In genomic region chr16:23100099-23100575, GRCm38 (mm10) we compare ENCODE assay signal across 8 mouse cellular contexts. TPM values are rescaled to one million over a fixed set of nuclear protein-coding genes. Genes with fewer than 3 reads are reported as not detected.
DNase-seq lines count a peak whose midpoint lies in the region; ATAC-seq lines count a peak whose summit lies in the region.

No protein-coding gene starts in this region.

- 0 out of 2 replicates have a peak, but pooled peaks have one; percentile 54 for ATAC-seq in heart, embryonic 14.5 days (ENCODE audit: insufficient number of reproducible peaks, insufficient read depth, low FRiP score, low read depth)
- ATAC-seq in limb, embryonic 15.5 days (ENCODE audit: insufficient number of reproducible peaks, low FRiP score, low TSS enrichment, low read depth), result 0 out of 2 replicates have a peak, but pooled peaks have one; percentile 30
- ATAC-seq in neural tube, embryonic 11.5 days (ENCODE audit: insufficient read depth, low FRiP score, low TSS enrichment), result peak; percentile 35; the same call in 1 of the 2 replicates

- H3K27ac ChIP-seq in heart, embryonic 14.5 days (replicated peaks in 1 of 2; ENCODE audit: control insufficient read depth in 1 of 2, insufficient read depth in 1 of 2, low read depth in 2 of 2, low read length in 2 of 2), result peak overlapping the region; percentile 28 to 49; a peak in 3 of 4 replicates
- no peak overlapping the region for H3K27ac ChIP-seq in limb, embryonic 15.5 days
- H3K27ac ChIP-seq in neural tube, embryonic 11.5 days (ENCODE audit: low read depth, low read length), result no peak overlapping the region

- peaks cover 6 to 11% of the 10 kb centered on the region in 2 experiments for H3K4me1 ChIP-seq in heart, embryonic 14.5 days (ENCODE audit: control insufficient read depth in 2 of 2, insufficient read depth in 2 of 2, low read length in 2 of 2)
- peaks cover 17% of the 10 kb centered on the region; the same call in 1 of the 2 replicates for H3K4me1 ChIP-seq in limb, embryonic 15.5 days
- H3K4me1 ChIP-seq in neural tube, embryonic 11.5 days (ENCODE audit: control insufficient read depth, insufficient read depth, low read length), result no peaks in the 10 kb centered on the region

- peak; percentile 37 to 47 for DNase-seq in cerebellum, postnatal 10 days
- DNase-seq in cerebellum, adult 9-10 months, result no peak
- DNase-seq in Muller cell, postnatal 12 days (ENCODE audit: inconsistent ontology term), result peak; percentile 22
- peak; percentile 68 for DNase-seq in neural tube, embryonic 11.5 days (ENCODE audit: low spot score)
- no peak for DNase-seq in B cell, adult 2 months
- no peak for DNase-seq in adipocyte (ENCODE audit: low spot score)

- no peaks in the 10 kb centered on the region for H3K36me3 ChIP-seq in heart, embryonic 14.5 days (ENCODE audit: control insufficient read depth, insufficient read depth, low read length)
- H3K36me3 ChIP-seq in limb, embryonic 15.5 days, result no peaks in the 10 kb centered on the region
- no peaks in the 10 kb centered on the region for H3K36me3 ChIP-seq in neural tube, embryonic 11.5 days (ENCODE audit: control insufficient read depth, insufficient read depth, low read length)

- peak overlapping the region; percentile 70 for H3K9ac ChIP-seq in heart, embryonic 14.5 days (ENCODE audit: low read length)
- H3K9ac ChIP-seq in limb, embryonic 15.5 days, result peak overlapping the region; percentile 11; the same call in 1 of the 2 replicates
- peak overlapping the region; percentile 35 for H3K9ac ChIP-seq in neural tube, embryonic 11.5 days (ENCODE audit: low read length)

- peak overlapping the region; percentile 75 for H3K4me2 ChIP-seq in heart, embryonic 14.5 days (ENCODE audit: low read length)
- H3K4me2 ChIP-seq in limb, embryonic 15.5 days, result peak overlapping the region; percentile 51
- H3K4me2 ChIP-seq in neural tube, embryonic 11.5 days (ENCODE audit: low read depth), result peak overlapping the region; percentile 37

- H3K9me3 ChIP-seq in heart, embryonic 14.5 days (ENCODE audit: control insufficient read depth, low read length), result no peaks in the 10 kb centered on the region
- H3K9me3 ChIP-seq in limb, embryonic 15.5 days, result no peaks in the 10 kb centered on the region
- no peaks in the 10 kb centered on the region for H3K9me3 ChIP-seq in neural tube, embryonic 11.5 days (ENCODE audit: control insufficient read depth, low read length)

- H3K27me3 ChIP-seq in heart, embryonic 14.5 days (ENCODE audit: control insufficient read depth, insufficient read depth, low read length), result no peaks in the 10 kb centered on the region
- 0 out of 2 replicates have a peak, but pooled peaks cover 7% of the 10 kb centered on the region for H3K27me3 ChIP-seq in limb, embryonic 15.5 days
- no peaks in the 10 kb centered on the region for H3K27me3 ChIP-seq in neural tube, embryonic 11.5 days (ENCODE audit: control insufficient read depth, insufficient read depth, low read length)

- H3K4me3 ChIP-seq in heart, embryonic 14.5 days (ENCODE audit: control insufficient read depth in 1 of 2, insufficient read depth in 1 of 2, low read depth in 1 of 2, low read length in 2 of 2), result peak overlapping the region; percentile 43 to 47
- H3K4me3 ChIP-seq in limb, embryonic 15.5 days, result peak overlapping the region; percentile 34
- peak overlapping the region; percentile 19 for H3K4me3 ChIP-seq in neural tube, embryonic 11.5 days (ENCODE audit: low read depth, low read length)

- WGBS in heart, embryonic 14.5 days, result 2% methylated on average over 9 of the region's 9 CpGs
- WGBS in limb, embryonic 15.5 days, result under 1% methylated on average over 9 of the region's 9 CpGs
- 0% methylated on average over 9 of the region's 9 CpGs for WGBS in neural tube, embryonic 11.5 days

RNA-seq across cellular contexts. Expression of gene Eif4a2, which starts 7.1 kb away (rescaled TPM):
- 174 and 182 TPM in 2 replicates for polyA plus RNA-seq in heart, embryonic 14.5 days (2014; fragmentation: Nextera tagmentation; extraction: Ambion mirVana)
- polyA plus RNA-seq in limb, embryonic 15.5 days (2015; fragmentation: Nextera tagmentation; extraction: Ambion mirVana), result 259 and 273 TPM in 2 replicates
- 217 and 230 TPM in 2 replicates for polyA plus RNA-seq in neural tube, embryonic 11.5 days (2014; fragmentation: Nextera tagmentation; extraction: Ambion mirVana)

RNA-seq across cellular contexts. Expression of gene Rfc4, which starts 27.4 kb away (rescaled TPM):
- 84.8 and 86.4 TPM in 2 replicates for polyA plus RNA-seq in heart, embryonic 14.5 days (2014; fragmentation: Nextera tagmentation; extraction: Ambion mirVana)
- 75.9 and 87.0 TPM in 2 replicates for polyA plus RNA-seq in limb, embryonic 15.5 days (2015; fragmentation: Nextera tagmentation; extraction: Ambion mirVana)
- 150 and 184 TPM in 2 replicates for polyA plus RNA-seq in neural tube, embryonic 11.5 days (2014; fragmentation: Nextera tagmentation; extraction: Ambion mirVana)

RNA-seq across cellular contexts. Expression of gene Kng1, which starts 42.5 kb away (rescaled TPM):
- 0.36 TPM in 1 of 2 replicates, not detected in the other for polyA plus RNA-seq in heart, embryonic 14.5 days (2014; fragmentation: Nextera tagmentation; extraction: Ambion mirVana)
- 0.43 and 1.9 TPM in 2 replicates for polyA plus RNA-seq in limb, embryonic 15.5 days (2015; fragmentation: Nextera tagmentation; extraction: Ambion mirVana)
- not detected in 2 replicates for polyA plus RNA-seq in neural tube, embryonic 11.5 days (2014; fragmentation: Nextera tagmentation; extraction: Ambion mirVana)

RNA-seq across cellular contexts. Expression of gene Adipoq, which starts 46.2 kb away (rescaled TPM):
- 0.15 TPM in 1 of 2 replicates, not detected in the other for polyA plus RNA-seq in heart, embryonic 14.5 days (2014; fragmentation: Nextera tagmentation; extraction: Ambion mirVana)
- 2.5 TPM in 1 of 2 replicates, not detected in the other for polyA plus RNA-seq in limb, embryonic 15.5 days (2015; fragmentation: Nextera tagmentation; extraction: Ambion mirVana)
- not detected in 2 replicates for polyA plus RNA-seq in neural tube, embryonic 11.5 days (2014; fragmentation: Nextera tagmentation; extraction: Ambion mirVana)

Comparison
In these comparisons a context has a peak if more than half of its experiments do, and no peak if none do; other contexts are left out.
1. DNase-seq: peak in cerebellum, postnatal 10 days (2 of 2), Muller cell, postnatal 12 days (single experiment) and neural tube, embryonic 11.5 days (single experiment); none in cerebellum, adult 9-10 months (single experiment), B cell, adult 2 months (0 of 2) and adipocyte (single experiment).
2. H3K27ac ChIP-seq: peak in heart, embryonic 14.5 days (2 of 2); none in limb, embryonic 15.5 days (single experiment) and neural tube, embryonic 11.5 days (single experiment).
3. H3K9ac ChIP-seq: peak in every context shown above with its lines; median percentile 70 in heart, embryonic 14.5 days; 35 in neural tube, embryonic 11.5 days; 11 in limb, embryonic 15.5 days.
4. Peak in every context shown above with its lines, with median percentiles within 50 percentile points of each other: ATAC-seq, H3K4me2 ChIP-seq and H3K4me3 ChIP-seq.